12 mouse cellular contexts compared by ENCODE assay signal in genomic region chr5:66105946-66106345, GRCm38 (mm10).
A peak's percentile ranks its signal among the peaks of the same experiment; 100 is the strongest.
DNase-seq lines count a peak whose midpoint lies in the region; ATAC-seq and TF ChIP-seq lines count a peak whose summit lies in the region.
"Had no signal": no experiment of that assay in that cellular context is flagged by ENCODE, and none has a peak within 500 bp of the region (broad histone marks: within the 10 kb centered on the region; RNA-seq: fewer than 3 reads in every experiment).

No protein-coding gene starts in this region.

- no peak overlapping the region for H3K4me2 ChIP-seq in lung, embryonic 15.5 days
- no peak overlapping the region for H3K4me2 ChIP-seq in stomach, embryonic 15.5 days
- no peak overlapping the region for H3K4me2 ChIP-seq in hindbrain, embryonic 12.5 days (replicated peaks)
- no peak overlapping the region for H3K4me2 ChIP-seq in midbrain, postnatal 0 days (ENCODE audit: low read depth, low read length, poor library complexity, severe bottlenecking)
- H3K4me2 ChIP-seq: embryonic facial prominence, embryonic 15.5 days had no signal

- no peak overlapping the region for H3K27ac ChIP-seq in heart, embryonic 10.5 days
- H3K27ac ChIP-seq in cortical plate, adult 2 months (ENCODE audit: insufficient read depth, low read length): 0 out of 2 replicates have a peak overlapping the region, but pooled peaks have one; percentile 25
- peak overlapping the region; percentile 59 for H3K27ac ChIP-seq in lung, embryonic 15.5 days
- H3K27ac ChIP-seq in stomach, embryonic 15.5 days: peak overlapping the region; percentile 26; the same call in 1 of the 2 replicates
- H3K27ac ChIP-seq in hindbrain, embryonic 12.5 days: no peak overlapping the region
- H3K27ac ChIP-seq in left cerebral cortex, adult 2 months: no peak overlapping the region
- H3K27ac ChIP-seq in midbrain, postnatal 0 days (ENCODE audit: low read depth, low read length): no peak overlapping the region
- H3K27ac ChIP-seq: embryonic facial prominence, embryonic 15.5 days had no signal

- no peak; the same call in 1 of the 2 replicates for ATAC-seq in lung, embryonic 15.5 days (ENCODE audit: borderline replicate concordance, extremely low read depth, low FRiP score, low TSS enrichment)
- no peak for ATAC-seq in stomach, embryonic 15.5 days (ENCODE audit: insufficient read depth, low FRiP score, low read depth)
- ATAC-seq in hindbrain, embryonic 12.5 days (ENCODE audit: low FRiP score): no peak
- ATAC-seq in midbrain, postnatal 0 days (ENCODE audit: low FRiP score): no peak

- 88% methylated on average over 7 of the region's 7 CpGs for WGBS in heart, embryonic 10.5 days
- WGBS in lung, embryonic 15.5 days: 41% methylated on average over 7 of the region's 7 CpGs
- 67% methylated on average over 7 of the region's 7 CpGs for WGBS in stomach, embryonic 15.5 days
- WGBS in hindbrain, embryonic 12.5 days: 88% methylated on average over 7 of the region's 7 CpGs
- WGBS in midbrain, postnatal 0 days: 87% methylated on average over 7 of the region's 7 CpGs

- no peaks in the 10 kb centered on the region for H3K9me3 ChIP-seq in heart, embryonic 10.5 days
- H3K9me3 ChIP-seq in lung, embryonic 15.5 days: no peaks in the 10 kb centered on the region
- no peaks in the 10 kb centered on the region for H3K9me3 ChIP-seq in stomach, embryonic 15.5 days
- no peaks in the 10 kb centered on the region for H3K9me3 ChIP-seq in hindbrain, embryonic 12.5 days (replicated peaks)
- no peaks in the 10 kb centered on the region for H3K9me3 ChIP-seq in midbrain, postnatal 0 days (ENCODE audit: low read length)
- H3K9me3 ChIP-seq: embryonic facial prominence, embryonic 15.5 days had no signal

- TF ChIP-seq POLR2A in cortical plate, adult 2 months (IDR thresholded peaks at IDR 0.05; ENCODE audit: extremely low read depth, insufficient read depth, low read length): no peak

- TF ChIP-seq CTCF in cortical plate, adult 2 months (IDR thresholded peaks at IDR 0.05; ENCODE audit: extremely low read depth, insufficient read depth, low read length): no peak
- TF ChIP-seq CTCF in left cerebral cortex, adult 2 months (IDR thresholded peaks at IDR 0.05): no peak
- TF ChIP-seq CTCF in midbrain, postnatal 0 days (IDR thresholded peaks at IDR 0.05): no peak

- no peaks in the 10 kb centered on the region for H3K36me3 ChIP-seq in heart, embryonic 10.5 days
- H3K36me3 ChIP-seq in lung, embryonic 15.5 days: no peaks in the 10 kb centered on the region
- no peaks in the 10 kb centered on the region for H3K36me3 ChIP-seq in stomach, embryonic 15.5 days
- H3K36me3 ChIP-seq in hindbrain, embryonic 12.5 days: no peaks in the 10 kb centered on the region
- no peaks in the 10 kb centered on the region for H3K36me3 ChIP-seq in midbrain, postnatal 0 days (ENCODE audit: insufficient read depth, low read length)
- H3K36me3 ChIP-seq: embryonic facial prominence, embryonic 15.5 days had no signal

- no peaks in the 10 kb centered on the region for H3K27me3 ChIP-seq in heart, embryonic 10.5 days (ENCODE audit: insufficient read depth, poor library complexity, severe bottlenecking)
- H3K27me3 ChIP-seq in lung, embryonic 15.5 days: no peaks in the 10 kb centered on the region
- H3K27me3 ChIP-seq in stomach, embryonic 15.5 days (replicated peaks): no peaks in the 10 kb centered on the region
- no peaks in the 10 kb centered on the region for H3K27me3 ChIP-seq in hindbrain, embryonic 12.5 days
- no peaks in the 10 kb centered on the region for H3K27me3 ChIP-seq in midbrain, postnatal 0 days (ENCODE audit: insufficient read depth, low read length)
- H3K27me3 ChIP-seq: embryonic facial prominence, embryonic 15.5 days had no signal

- H3K9ac ChIP-seq in lung, embryonic 15.5 days: no peak overlapping the region
- no peak overlapping the region for H3K9ac ChIP-seq in stomach, embryonic 15.5 days
- no peak overlapping the region for H3K9ac ChIP-seq in hindbrain, embryonic 12.5 days
- H3K9ac ChIP-seq in midbrain, postnatal 0 days (replicated peaks; ENCODE audit: low read length, poor library complexity, severe bottlenecking): no peak overlapping the region
- H3K9ac ChIP-seq: embryonic facial prominence, embryonic 15.5 days had no signal

- H3K4me3 ChIP-seq in heart, embryonic 10.5 days: no peak overlapping the region
- no peak overlapping the region for H3K4me3 ChIP-seq in cortical plate, adult 2 months (ENCODE audit: insufficient read depth, low read length)
- H3K4me3 ChIP-seq in lung, embryonic 15.5 days: no peak overlapping the region
- H3K4me3 ChIP-seq in stomach, embryonic 15.5 days (replicated peaks): no peak overlapping the region
- H3K4me3 ChIP-seq in hindbrain, embryonic 12.5 days: no peak overlapping the region
- H3K4me3 ChIP-seq in left cerebral cortex, adult 2 months: no peak overlapping the region
- no peak overlapping the region for H3K4me3 ChIP-seq in midbrain, postnatal 0 days (ENCODE audit: low read depth, low read length)
- H3K4me3 ChIP-seq: embryonic facial prominence, embryonic 15.5 days had no signal

- intact Hi-C loops in left cerebral cortex, adult 2 months (cut with DNase I): no loop called here

- DNase-seq in heart, adult 11 months: peak; percentile 93
- no peak for DNase-seq in heart, embryonic 10.5 days (ENCODE audit: low spot score)
- DNase-seq in left cerebral cortex, adult 2 months (ENCODE audit: extremely low spot score in 1 of 2, low spot score in 2 of 2): no peak
- no peak for DNase-seq in midbrain, postnatal 0 days (ENCODE audit: low spot score)
- DNase-seq: cerebellum, adult 18-20 months; midbrain, embryonic 14.5 days; thymus, postnatal 4 days had no signal

- H3K4me1 ChIP-seq in heart, embryonic 10.5 days: no peaks in the 10 kb centered on the region
- no peaks in the 10 kb centered on the region for H3K4me1 ChIP-seq in cortical plate, adult 2 months (ENCODE audit: control insufficient read depth, insufficient read depth, low read length)
- H3K4me1 ChIP-seq in lung, embryonic 15.5 days: no peaks in the 10 kb centered on the region; the same call in 1 of the 2 replicates
- H3K4me1 ChIP-seq in stomach, embryonic 15.5 days: peaks cover 2% of the 10 kb centered on the region; the same call in 1 of the 2 replicates
- H3K4me1 ChIP-seq in hindbrain, embryonic 12.5 days: no peaks in the 10 kb centered on the region
- no peaks in the 10 kb centered on the region for H3K4me1 ChIP-seq in midbrain, postnatal 0 days (ENCODE audit: insufficient read depth, low read length)
- H3K4me1 ChIP-seq: embryonic facial prominence, embryonic 15.5 days had no signal

Comparison
In these comparisons a context has a peak if more than half of its experiments do, and no peak if none do; other contexts are left out.
1. H3K27ac ChIP-seq: peak in cortical plate, adult 2 months (single experiment), lung, embryonic 15.5 days (single experiment) and stomach, embryonic 15.5 days (single experiment); none in heart, embryonic 10.5 days (single experiment), hindbrain, embryonic 12.5 days (single experiment), left cerebral cortex, adult 2 months (single experiment) and midbrain, postnatal 0 days (single experiment).